Mouse (Mus musculus) B cell, adult (primary cell): ENCODE measurements around the gene Serpina1c. TPM values are rescaled to one million over a fixed set of nuclear protein-coding genes. Genes with fewer than 3 reads are reported as not detected.

Experiments used
- total RNA-seq: library from RNA; stranded (reverse); gene quantifications from 4 replicates; pipeline ENCODE4 v1.2.4, GENCODE M21; 2023; ENCODE audit not compliant: inconsistent age

The Serpina1c gene
- total RNA-seq, result not detected in 4 replicates

GRCm38 (mm10) chr12:103904837-103905340 is at the start of gene Serpina1c:
Gene Serpina1c (minus strand): TSS chr12:103904887.

GRCm38 (mm10) chr12:103863101-103863974 is 41.3 kb downstream of the Serpina1c start, which contains the start of gene Serpina1a:
Gene Serpina1a (minus strand): TSS chr12:103863562.

Other genes starting within 250 kb of the Serpina1c start
- gene Serpina6, start 247.7 kb downstream of the Serpina1c start, total RNA-seq, result not detected in 4 replicates
- not detected in 4 replicates for gene Serpina16, start 228.7 kb downstream of the Serpina1c start, total RNA-seq
- not detected in 4 replicates for gene Serpina1f, start 209.4 kb downstream of the Serpina1c start, total RNA-seq
- not detected in 4 replicates for gene Serpina1d, start 131.3 kb downstream of the Serpina1c start, total RNA-seq
- gene Serpina1b, start 74.5 kb downstream of the Serpina1c start, total RNA-seq, result not detected in 4 replicates
- gene Serpina1a, start 41.3 kb downstream of the Serpina1c start, total RNA-seq, result not detected in 4 replicates
- gene Serpina1e, start 54.1 kb upstream of the Serpina1c start, total RNA-seq, result not detected in 4 replicates
- not detected in 4 replicates for gene Serpina11, start 85.1 kb upstream of the Serpina1c start, total RNA-seq
- not detected in 4 replicates for gene Serpina9, start 108.9 kb upstream of the Serpina1c start, total RNA-seq
- gene Serpina12, start 139.6 kb upstream of the Serpina1c start, total RNA-seq, result not detected in 4 replicates
- not detected in 4 replicates for gene Serpina5, start 196.2 kb upstream of the Serpina1c start, total RNA-seq
- not detected in 4 replicates for gene Serpina3a, start 207.8 kb upstream of the Serpina1c start, total RNA-seq
- gene Serpina3b, start 223.1 kb upstream of the Serpina1c start, total RNA-seq, result not detected in 4 replicates
- not detected in 4 replicates for gene Serpina3c, start 249.0 kb upstream of the Serpina1c start, total RNA-seq